Mouse (Mus musculus) stomach, postnatal 0 days (tissue): ENCODE results near the gene Atp2a3. TPM values are rescaled to one million over a fixed set of nuclear protein-coding genes. Genes with fewer than 3 reads are reported as not detected.

Experiments used
- ATAC-seq: fragments of 200-750 bp; cut with Nextera tagmentation; 2 replicates; pipeline ENCODE4 v1.8.0; 2017; ENCODE audit not compliant: low FRiP score, low TSS enrichment
- DNase-seq: peaks from one replicate; pipeline ENCODE4 v3.0.0-alpha.2; 2016; ENCODE audit warnings: low spot score
- H3K27ac ChIP-seq: fragments of 300-500 bp; sonication (generic); replicated peaks from 2 replicates; pipeline ENCODE4 v1.5.1; 2014; ENCODE audit warnings: mild to moderate bottlenecking, control low read depth
- H3K27me3 ChIP-seq: fragments of 300-500 bp; sonication (generic); 2 replicates; pipeline ENCODE4 v1.6.1; 2014; ENCODE audit warnings: low read length; ENCODE audit not compliant: control insufficient read depth, insufficient read depth
- H3K36me3 ChIP-seq: fragments of 300-500 bp; sonication (generic); 2 replicates; pipeline ENCODE4 v1.6.1; 2014; ENCODE audit warnings: low read length, mixed read lengths; ENCODE audit not compliant: control insufficient read depth, insufficient read depth
- H3K4me1 ChIP-seq: fragments of 300-500 bp; sonication (generic); replicated peaks from 2 replicates; pipeline ENCODE4 v1.6.1; 2014; ENCODE audit warnings: antibody characterized with exemption; ENCODE audit not compliant: control insufficient read depth, insufficient read depth
- H3K4me2 ChIP-seq: fragments of 300-500 bp; sonication (generic); replicated peaks from 2 replicates; pipeline ENCODE4 v1.6.1; 2014; ENCODE audit warnings: low read depth, mild to moderate bottlenecking, control low read depth, moderate library complexity
- H3K4me3 ChIP-seq: fragments of 300-500 bp; sonication (generic); 2 replicates; pipeline ENCODE4 v1.5.1; 2014; ENCODE audit warnings: low read depth, low read length, control low read depth
- H3K9ac ChIP-seq: fragments of 300-500 bp; sonication (generic); 2 replicates; pipeline ENCODE4 v1.6.1; 2014; ENCODE audit warnings: mild to moderate bottlenecking, low read length, control low read depth, mixed read lengths
- H3K9me3 ChIP-seq: fragments of 300-500 bp; sonication (generic); 2 replicates; pipeline ENCODE4 v1.6.1; 2016; ENCODE audit warnings: low read length; ENCODE audit not compliant: control insufficient read depth
- CTCF ChIP-seq: IDR thresholded peaks from 2 replicates; pipeline ENCODE4 v1.5.1; 2016; ENCODE audit warnings: antibody characterized with exemption, low read depth, mild to moderate bottlenecking, moderate library complexity
- EP300 ChIP-seq: optimal IDR thresholded peaks from 2 replicates; pipeline ENCODE3; 2016; ENCODE audit warnings: antibody characterized with exemption
- WGBS: fragments of 180-500 bp; shearing (Covaris S2); extraction: QIAGEN DNeasy Blood & Tissue Kit; methylation state at CpG from one replicate; pipeline ENCODE4 v1.1.7; 2014; 5-methylcytosine and 5-hydroxymethylcytosine counted together
- polyA plus RNA-seq: library from polyadenylated mRNA; unstranded; fragments of >200 nt; fragmentation: Nextera tagmentation; extraction: Ambion mirVana; gene quantifications from 2 replicates; pipeline ENCODE4 v1.2.1, GENCODE M21; 2015

Gene Atp2a3
- polyA plus RNA-seq, 1 experiment from 2014 or later: 19.6 TPM

DNA sequence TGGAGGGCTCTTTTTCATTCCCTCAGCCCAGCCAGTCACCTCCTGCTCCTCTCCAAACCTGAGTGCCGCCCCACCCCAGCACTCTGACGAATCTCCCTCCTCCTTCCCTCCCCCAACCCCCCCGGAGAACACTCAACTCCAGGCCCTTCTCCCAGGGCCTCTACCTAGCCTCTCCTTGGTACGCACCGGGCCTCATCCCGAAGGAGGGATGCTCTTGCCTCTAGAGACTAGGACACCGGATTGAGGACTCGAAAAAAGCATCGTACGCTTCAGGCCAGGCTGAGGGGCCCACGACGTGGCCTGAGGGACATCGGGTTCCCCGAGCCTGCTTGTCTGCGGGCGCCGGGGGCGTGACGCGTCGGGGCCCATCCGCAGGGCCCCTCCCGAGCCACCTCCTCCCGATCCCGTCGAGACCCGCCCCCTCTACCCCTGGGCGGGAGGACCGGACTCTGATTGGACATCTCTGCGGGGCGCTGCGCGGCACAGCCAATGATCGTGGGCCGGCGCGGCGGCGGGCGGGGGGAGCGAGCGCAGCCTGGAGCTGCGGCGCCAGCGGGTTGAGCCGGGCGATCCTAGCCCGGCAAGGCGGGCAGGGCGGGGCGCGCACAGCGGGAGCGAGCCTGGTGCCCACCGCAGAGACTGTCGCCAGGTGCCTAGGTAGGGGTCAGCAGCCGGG lies 57.6 kb downstream of the Atp2a3 start, which contains the start of gene Camkk1:
TSS of gene Camkk1 (plus strand) at position 538 of the 676 bp plus-strand sequence.
- H3K27me3 ChIP-seq: no peaks in the 10 kb centered on the region
- peak; percentile 92 for DNase-seq
- H3K36me3 ChIP-seq: no peaks in the 10 kb centered on the region
- no peak for TF ChIP-seq EP300
- TF ChIP-seq CTCF: no peak
- peak; percentile 93 for ATAC-seq
- under 1% methylated on average over 57 of the region's 57 CpGs for WGBS
- peak within 1 kb of the TSS; percentile 67 for H3K9ac ChIP-seq
- 0 out of 2 replicates have a peak, but pooled peaks cover 10% of the 10 kb centered on the region for H3K4me1 ChIP-seq
- H3K27ac ChIP-seq: peak within 1 kb of the TSS; percentile 69
- H3K9me3 ChIP-seq: no peaks in the 10 kb centered on the region
- H3K4me3 ChIP-seq: peak within 1 kb of the TSS; percentile 69
- H3K4me2 ChIP-seq: peak within 1 kb of the TSS; percentile 99

GRCm38 (mm10) chr11:73019147-73019795 lies 58.3 kb downstream of the Atp2a3 start:
- peak overlapping the region; percentile 40; the same call in 1 of the 2 replicates for H3K27ac ChIP-seq
- no peaks in the 10 kb centered on the region for H3K9me3 ChIP-seq
- H3K4me1 ChIP-seq: peaks cover 14% of the 10 kb centered on the region; the same call in 1 of the 2 replicates
- no peak for TF ChIP-seq EP300
- no peak for TF ChIP-seq CTCF
- H3K4me2 ChIP-seq: peak overlapping the region; percentile 99
- no peaks in the 10 kb centered on the region for H3K36me3 ChIP-seq
- peak overlapping the region; percentile 67 for H3K9ac ChIP-seq
- 1% methylated on average over 46 of the region's 46 CpGs for WGBS
- H3K27me3 ChIP-seq: no peaks in the 10 kb centered on the region
- ATAC-seq: peak; percentile 31; the same call in 1 of the 2 replicates
- peak overlapping the region; percentile 69 for H3K4me3 ChIP-seq
- peak; percentile 48 for DNase-seq

GRCm38 (mm10) chr11:73020953-73021800 lies 60.2 kb downstream of the Atp2a3 start:
- no peak for DNase-seq
- 0 out of 2 replicates have a peak overlapping the region, but pooled peaks have one; percentile 35 for H3K27ac ChIP-seq
- 57% methylated on average over 7 of the region's 7 CpGs for WGBS
- TF ChIP-seq EP300: no peak
- TF ChIP-seq CTCF: no peak
- H3K9me3 ChIP-seq: no peaks in the 10 kb centered on the region
- H3K4me3 ChIP-seq: no peak overlapping the region
- peaks cover 18% of the 10 kb centered on the region for H3K4me1 ChIP-seq
- no peak overlapping the region for H3K4me2 ChIP-seq
- ATAC-seq: no peak
- H3K9ac ChIP-seq: no peak overlapping the region
- H3K36me3 ChIP-seq: no peaks in the 10 kb centered on the region
- no peaks in the 10 kb centered on the region for H3K27me3 ChIP-seq

DNA sequence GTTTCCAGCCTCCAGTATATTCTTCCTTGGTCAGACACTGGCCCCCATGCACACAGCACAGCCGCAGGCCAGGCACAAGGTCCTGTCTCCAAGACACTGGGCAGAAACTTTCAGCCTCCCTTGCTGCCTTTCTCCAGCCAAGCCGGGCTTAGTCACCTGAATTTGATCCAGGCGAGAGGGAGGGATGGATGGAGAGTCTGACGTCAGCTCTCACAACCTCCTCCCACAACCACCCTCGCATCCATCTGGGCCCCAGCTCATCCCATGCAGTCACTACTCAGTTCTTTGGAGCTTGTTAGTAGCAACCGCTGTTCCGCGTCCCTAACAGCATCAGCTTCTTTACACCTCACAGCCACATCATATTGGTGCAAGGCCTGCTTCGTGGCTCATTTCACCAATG lies 62.1 kb downstream of the Atp2a3 start:
- peak; percentile 30; the same call in 1 of the 2 replicates for ATAC-seq
- 38% methylated on average over 9 of the region's 9 CpGs for WGBS
- no peak overlapping the region for H3K4me3 ChIP-seq
- H3K9ac ChIP-seq: no peak overlapping the region
- TF ChIP-seq CTCF (no peak), EP300 (no peak)
- H3K4me1 ChIP-seq: peaks cover 18% of the 10 kb centered on the region
- peak; percentile 50 for DNase-seq
- H3K36me3 ChIP-seq: no peaks in the 10 kb centered on the region
- peak overlapping the region; percentile 73 for H3K27ac ChIP-seq
- no peaks in the 10 kb centered on the region for H3K9me3 ChIP-seq
- H3K4me2 ChIP-seq: no peak overlapping the region
- H3K27me3 ChIP-seq: no peaks in the 10 kb centered on the region

DNA sequence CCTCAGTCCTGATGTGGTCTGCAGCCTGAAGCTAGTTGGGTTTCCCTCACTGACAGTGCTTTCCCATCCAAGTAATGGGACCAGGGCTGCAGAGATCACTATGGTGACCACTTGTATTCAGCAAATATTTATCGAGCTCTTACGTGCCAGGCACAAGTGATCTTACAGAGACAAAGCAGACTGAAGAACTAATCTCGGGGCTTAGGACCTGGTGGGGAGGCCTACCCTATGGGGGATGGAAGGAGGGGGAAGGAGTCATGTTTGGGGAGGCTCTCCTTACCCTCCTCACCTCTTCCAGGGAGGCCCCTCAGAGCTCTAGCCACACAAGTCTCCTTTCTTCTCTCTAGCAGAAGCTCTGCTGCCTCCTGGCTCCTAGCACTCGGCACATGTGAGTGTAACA lies 62.9 kb downstream of the Atp2a3 start:
- H3K4me1 ChIP-seq: peaks cover 18% of the 10 kb centered on the region
- WGBS: 21% methylated on average over 4 of the region's 4 CpGs
- peak overlapping the region; percentile 73 for H3K27ac ChIP-seq
- no peak for TF ChIP-seq EP300
- TF ChIP-seq CTCF: no peak
- no peak overlapping the region for H3K4me2 ChIP-seq
- no peak for ATAC-seq
- no peaks in the 10 kb centered on the region for H3K9me3 ChIP-seq
- H3K27me3 ChIP-seq: no peaks in the 10 kb centered on the region
- DNase-seq: no peak
- no peaks in the 10 kb centered on the region for H3K36me3 ChIP-seq
- no peak overlapping the region for H3K4me3 ChIP-seq
- no peak overlapping the region for H3K9ac ChIP-seq
